Mouse (Mus musculus): ENCODE results near the gene Prdm16. TPM values are rescaled to one million over a fixed set of nuclear protein-coding genes. Genes with fewer than 3 reads are reported as not detected.

Gene Prdm16
- polyA plus RNA-seq, 1 experiment = 6.2 TPM

DNA sequence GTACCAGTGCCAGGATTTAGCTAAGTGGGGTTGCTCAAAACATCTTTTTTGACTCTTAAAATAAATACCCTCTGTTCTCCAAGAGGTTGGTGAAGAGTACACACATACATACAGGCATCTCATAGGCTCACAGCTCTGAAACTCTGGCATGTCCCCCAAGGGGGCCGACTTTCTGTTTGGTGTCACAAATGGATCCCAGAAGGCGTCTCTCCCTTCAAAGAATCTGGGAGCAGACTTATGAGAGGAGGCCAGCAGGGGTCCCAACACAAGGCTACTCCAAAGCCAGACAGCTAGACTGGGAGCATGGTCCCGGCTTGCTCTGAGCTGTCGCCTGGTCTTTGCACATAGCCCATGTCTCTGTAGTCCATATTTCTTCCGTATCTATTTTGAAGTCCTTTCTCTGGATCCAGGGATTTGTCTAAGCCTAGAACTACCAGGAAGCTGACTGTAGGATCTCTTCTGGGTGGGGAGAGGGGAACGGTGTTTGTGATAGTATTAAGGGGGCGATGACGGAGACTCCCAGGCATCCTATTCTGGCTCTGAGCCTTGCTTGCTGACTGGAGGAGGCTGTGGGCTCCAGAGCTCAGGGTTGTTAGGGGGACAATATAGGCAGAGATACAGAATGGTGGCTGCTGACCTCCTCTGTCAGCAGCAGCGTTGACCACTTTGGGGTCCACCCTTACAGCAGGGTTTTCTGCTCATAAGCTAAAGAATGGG lies 156.0 kb downstream of the Prdm16 start:
- no peak for DNase-seq (ENCODE audit: low spot score)

DNA sequence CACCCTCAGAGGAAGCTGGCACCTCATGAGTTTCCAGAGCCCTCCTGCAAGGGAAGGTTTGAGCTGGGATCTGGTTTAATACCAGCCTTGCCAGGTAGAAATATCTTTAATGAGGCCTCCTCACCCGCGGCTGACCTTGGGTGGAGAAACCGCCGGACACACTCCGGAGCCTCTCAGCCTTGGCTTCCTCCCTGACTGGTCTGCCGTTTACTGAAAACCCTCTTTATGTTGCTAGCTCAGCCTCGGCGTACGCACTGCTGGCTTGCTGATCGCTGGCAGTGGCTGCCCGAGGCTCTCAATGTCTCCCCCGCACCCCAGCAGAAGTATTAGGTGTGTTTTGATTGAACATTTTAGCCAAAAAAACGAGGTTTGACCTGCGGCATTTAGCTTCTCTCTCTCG lies 156.5 kb downstream of the Prdm16 start:
- no peak for DNase-seq (ENCODE audit: low spot score)

DNA sequence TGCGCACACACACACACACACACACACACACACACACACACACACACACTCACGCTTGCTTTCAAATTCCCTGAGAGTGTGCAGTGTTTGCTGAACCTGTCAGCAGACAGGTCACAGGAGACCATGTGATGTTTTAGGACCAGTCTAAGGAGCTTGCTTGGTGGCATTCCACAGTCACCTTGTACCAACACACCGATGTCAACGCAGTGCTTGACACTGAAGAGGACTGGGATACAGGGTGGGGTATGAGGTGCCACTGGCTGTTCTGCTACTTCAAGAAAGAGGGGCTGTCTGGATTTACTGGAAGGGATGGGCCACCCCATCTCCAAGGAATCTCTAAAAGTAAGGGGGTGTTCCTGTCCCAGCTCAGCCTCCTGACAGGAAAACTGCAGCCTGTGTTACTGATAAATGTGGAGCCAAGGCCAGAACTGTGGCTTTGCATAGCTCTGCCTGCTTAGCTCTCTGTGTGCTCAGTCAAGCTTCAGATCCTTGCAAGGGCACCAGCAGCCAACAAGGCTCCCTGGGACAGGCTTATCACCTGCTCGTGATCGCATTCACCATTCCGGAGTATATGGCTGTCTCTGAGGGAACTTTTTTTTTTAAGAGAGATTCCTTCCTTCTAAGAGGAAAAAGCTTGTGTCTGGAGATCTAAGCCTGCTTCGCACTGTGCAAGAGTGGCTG lies 157.6 kb downstream of the Prdm16 start:
- no peak for DNase-seq (ENCODE audit: low spot score)

- DNase-seq (ENCODE audit: low spot score) = no peak
These were observed 162.9 kb downstream of the Prdm16 start for GRCm38 (mm10) chr4:154473571-154474307.

DNA sequence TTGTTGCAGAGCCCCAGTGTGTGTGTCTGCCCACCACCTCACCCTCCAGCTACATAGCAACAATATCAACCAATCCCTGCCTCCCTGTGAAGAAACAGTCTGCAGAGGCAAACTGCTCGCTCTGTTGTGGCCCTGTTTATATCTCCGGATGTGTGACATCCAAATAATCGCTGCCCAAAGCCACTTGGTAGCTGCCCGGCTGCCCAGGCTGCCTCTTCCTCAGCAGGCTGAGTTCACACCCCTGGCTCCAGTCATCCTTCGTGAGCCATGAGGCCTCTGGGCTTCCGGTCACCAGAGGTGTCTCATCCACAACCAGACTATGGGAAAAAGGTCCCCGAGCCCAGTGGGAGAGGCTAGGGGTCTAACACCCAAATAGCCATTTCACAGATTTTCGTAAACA lies 164.1 kb downstream of the Prdm16 start:
- no peak for DNase-seq (ENCODE audit: low spot score)

DNA sequence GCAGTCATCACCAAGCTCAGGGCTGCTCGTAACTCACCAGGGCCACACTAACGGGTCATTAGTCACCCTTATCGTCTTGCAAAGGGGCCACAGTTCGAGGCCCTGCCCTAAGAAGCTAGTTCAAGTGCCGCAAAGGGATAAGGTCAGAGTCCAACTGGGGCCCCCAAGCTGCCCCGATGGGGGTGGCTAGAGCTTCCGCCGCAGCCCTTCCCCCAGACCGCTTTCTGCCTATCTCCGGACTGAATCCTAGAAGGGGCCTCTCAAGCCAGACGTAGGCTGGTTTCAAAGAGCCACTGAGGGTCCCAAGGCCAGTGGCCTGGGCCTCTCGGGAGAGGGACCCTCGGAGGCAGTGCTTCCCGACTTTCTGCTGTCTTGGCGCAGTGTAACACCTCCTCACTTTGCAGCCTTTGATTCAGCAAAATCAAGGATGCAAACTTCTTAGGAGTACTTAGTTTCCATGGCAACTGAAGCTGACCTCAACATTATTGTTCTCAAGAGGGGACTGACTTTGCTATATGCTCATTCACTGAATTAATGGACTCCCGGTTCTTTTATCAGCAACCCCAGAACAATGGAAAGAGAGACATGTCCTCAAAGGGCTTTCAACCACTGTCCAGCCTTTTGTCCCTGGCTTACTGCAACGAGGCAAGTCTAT lies 165.1 kb downstream of the Prdm16 start:
- no peak for DNase-seq (ENCODE audit: low spot score)

- DNase-seq (ENCODE audit: low spot score) = no peak
These were observed 170.4 kb downstream of the Prdm16 start for GRCm38 (mm10) chr4:154466305-154466704.

DNA sequence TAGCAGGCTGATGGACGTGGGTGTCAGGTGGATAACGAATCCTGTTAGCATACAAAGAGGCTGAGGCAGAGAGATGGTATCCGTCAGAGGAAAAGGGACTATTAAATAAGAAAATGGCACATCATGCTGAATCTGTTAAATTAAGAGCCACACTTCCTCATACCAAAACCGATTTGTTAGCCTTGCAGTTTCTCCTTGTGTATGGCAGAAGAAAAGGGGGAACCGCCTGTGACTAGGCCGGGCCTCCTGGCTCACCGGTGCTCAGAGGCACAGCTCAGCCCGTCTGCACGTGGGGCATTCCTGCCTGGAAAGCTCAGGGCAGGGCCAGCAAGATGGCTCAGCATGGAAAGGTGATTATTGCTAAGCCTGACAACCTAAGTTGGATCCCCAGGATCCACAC lies 171.6 kb downstream of the Prdm16 start:
- DNase-seq (ENCODE audit: low spot score) = no peak

- no peak for DNase-seq (ENCODE audit: low spot score)
These were observed 176.7 kb downstream of the Prdm16 start for GRCm38 (mm10) chr4:154460021-154460420.

DNA sequence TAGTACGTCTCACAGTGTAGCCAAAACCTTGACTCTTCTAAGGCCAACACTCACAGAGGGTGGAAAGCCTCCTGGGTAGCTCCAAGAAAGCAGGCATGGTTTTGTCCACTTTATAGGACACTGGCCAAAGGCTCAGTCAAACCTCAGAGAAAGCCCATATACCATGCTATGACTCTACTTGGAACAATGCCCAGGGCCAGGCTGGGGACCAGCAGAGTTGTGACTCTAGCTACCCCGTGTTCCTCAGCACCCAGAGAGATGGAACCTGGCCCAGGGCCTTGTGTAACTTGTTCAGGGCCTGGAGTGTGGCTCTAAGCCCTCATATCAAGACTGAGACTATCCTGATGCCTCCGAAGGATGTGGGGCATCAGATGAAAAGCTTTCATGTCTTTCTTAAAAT lies 178.9 kb downstream of the Prdm16 start:
- DNase-seq (ENCODE audit: low spot score) = no peak

DNA sequence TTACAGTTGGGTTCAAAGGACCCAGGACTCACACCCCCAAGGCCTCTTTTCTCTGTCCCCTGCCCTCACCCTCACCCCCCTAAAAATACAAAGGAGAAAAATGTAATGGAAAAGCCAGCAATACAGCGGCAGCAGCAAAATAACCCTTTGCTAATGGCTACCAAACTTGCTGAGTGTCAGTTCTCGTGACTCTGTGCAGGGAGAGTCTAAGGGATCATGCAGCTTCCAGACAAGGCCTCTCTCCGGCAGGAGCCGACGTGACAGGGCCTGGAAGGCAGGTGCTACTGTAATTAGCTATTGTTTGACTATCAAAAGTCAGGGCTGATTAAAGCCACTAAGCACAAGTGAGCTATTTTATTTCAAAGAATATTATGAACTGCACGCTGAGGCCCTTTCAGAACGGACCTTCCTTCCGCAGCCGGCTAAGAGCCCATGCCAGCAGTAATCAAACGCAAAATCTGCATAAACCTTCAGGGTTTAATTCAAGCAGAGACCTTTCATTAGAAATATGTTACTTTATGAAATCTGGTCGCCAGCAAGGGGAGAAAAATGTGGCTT lies 180.3 kb downstream of the Prdm16 start:
- DNase-seq (ENCODE audit: low spot score) = no peak

DNA sequence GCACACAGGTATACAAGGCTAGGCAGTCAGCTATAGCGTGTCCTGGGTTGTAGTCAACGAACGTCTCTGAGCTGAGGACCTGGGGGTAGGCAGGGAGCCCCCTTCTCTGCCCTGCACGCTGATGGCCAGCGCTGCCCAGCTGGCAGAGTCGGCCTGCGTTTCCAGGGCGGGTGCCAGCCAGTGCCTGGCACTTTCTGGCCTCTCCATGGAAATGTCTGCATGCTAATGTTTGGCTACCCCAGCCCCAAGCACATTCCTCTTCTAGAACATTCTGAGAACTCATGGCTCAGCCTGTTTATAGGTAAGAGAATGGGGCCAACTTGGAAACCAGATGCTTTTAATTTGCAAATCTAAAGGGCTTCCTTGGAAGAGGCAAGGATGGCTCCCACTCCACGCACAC lies 186.2 kb downstream of the Prdm16 start:
- DNase-seq (ENCODE audit: low spot score) = no peak

GRCm38 (mm10) chr4:154450036-154450435 lies 186.6 kb downstream of the Prdm16 start:
- no peak for DNase-seq (ENCODE audit: low spot score)

DNA sequence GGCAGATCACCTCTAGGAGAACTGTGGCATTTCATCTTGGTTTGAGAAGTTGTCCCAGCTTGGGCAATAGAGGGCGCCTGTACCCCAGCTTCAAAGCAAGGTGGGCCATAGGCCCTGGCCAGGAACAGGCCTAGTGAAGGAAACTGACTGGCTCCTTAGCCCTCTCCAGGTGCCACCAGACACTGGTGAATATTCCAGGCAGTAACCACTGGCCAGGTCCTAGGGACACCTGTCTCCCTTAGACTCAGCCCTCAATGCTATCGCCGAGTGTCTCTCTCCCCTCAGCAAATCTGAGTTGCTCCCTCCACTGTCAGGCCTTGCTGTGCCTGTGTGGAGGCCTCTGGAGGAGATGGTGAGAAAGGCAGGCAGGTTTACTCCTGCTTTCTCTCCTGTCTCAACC lies 187.3 kb downstream of the Prdm16 start:
- peak; percentile 49 for DNase-seq (ENCODE audit: low spot score)

- DNase-seq (ENCODE audit: low spot score) = no peak
These were observed 191.0 kb downstream of the Prdm16 start for GRCm38 (mm10) chr4:154445721-154446120.

- no peak for DNase-seq (ENCODE audit: low spot score)
These were observed 193.9 kb downstream of the Prdm16 start for GRCm38 (mm10) chr4:154442645-154443304.

- DNase-seq (ENCODE audit: low spot score) = no peak
These were observed 197.1 kb downstream of the Prdm16 start for GRCm38 (mm10) chr4:154439455-154440052.

DNA sequence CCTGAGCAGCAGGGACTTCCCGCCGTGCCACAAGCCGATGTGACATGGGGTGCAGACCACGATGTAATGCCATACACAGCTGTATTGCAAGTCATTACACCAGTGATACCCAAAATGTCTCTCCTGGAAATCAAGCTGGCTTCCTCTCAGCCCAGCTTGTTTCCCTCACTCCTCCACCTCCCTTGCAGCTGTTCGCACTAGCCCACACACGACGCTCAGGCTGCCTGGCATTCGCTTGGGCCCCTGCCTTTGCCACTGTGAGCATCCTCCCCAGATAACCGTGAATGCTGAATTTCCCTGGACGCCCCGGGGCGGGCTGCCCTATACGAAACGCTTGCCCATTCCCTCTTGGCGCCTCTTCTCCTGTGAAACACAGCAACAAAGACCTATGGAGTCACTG lies 198.1 kb downstream of the Prdm16 start:
- DNase-seq (ENCODE audit: low spot score) = no peak

- no peak for DNase-seq (ENCODE audit: low spot score)
These were observed 206.9 kb downstream of the Prdm16 start for GRCm38 (mm10) chr4:154429770-154430169.

DNA sequence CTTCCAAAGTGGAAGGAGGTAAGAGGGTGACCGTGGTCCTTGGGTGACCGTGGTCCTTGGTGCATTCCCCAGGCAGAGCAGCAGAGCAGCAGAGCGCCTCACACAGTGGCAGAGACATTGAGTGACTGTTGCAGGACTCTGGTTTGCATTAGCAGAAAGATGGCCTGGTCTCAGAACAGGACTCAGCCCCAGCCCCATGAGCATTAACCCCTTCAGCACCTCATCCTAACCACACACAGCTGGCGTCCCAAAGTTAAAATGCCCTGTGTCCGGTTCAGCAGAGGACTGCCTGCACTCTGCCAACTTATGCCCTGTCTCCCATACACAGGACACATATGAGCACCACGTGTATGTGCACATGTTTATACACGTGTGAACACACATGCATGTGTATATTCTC lies 209.8 kb downstream of the Prdm16 start:
- no peak for DNase-seq (ENCODE audit: low spot score)

- DNase-seq (ENCODE audit: low spot score) = no peak
These were observed 211.4 kb downstream of the Prdm16 start for GRCm38 (mm10) chr4:154425284-154425683.
